Mouse (Mus musculus) kidney, postnatal 0 days (tissue): ENCODE results near the gene Cmc1. TPM values are rescaled to one million over a fixed set of nuclear protein-coding genes. Genes with fewer than 3 reads are reported as not detected.
"Not testable (repeated sequence)": the region's sequence is repeated elsewhere in the genome, so short reads cannot be mapped to it uniquely, and the experiment has no call there.

Source experiments
- ATAC-seq: fragments of 200-750 bp; cut with Nextera tagmentation; replicated peaks from 2 replicates; pipeline ENCODE4 v1.8.0; 2017; ENCODE audit warnings: low read depth, moderate number of reproducible peaks, moderate TSS enrichment, moderate library complexity; ENCODE audit not compliant: low FRiP score
- DNase-seq: peaks from one replicate; pipeline ENCODE4 v3.0.0-alpha.2; 2016; ENCODE audit warnings: low spot score
- H3K27ac ChIP-seq: fragments of 300-500 bp; sonication (generic); 2 replicates; pipeline ENCODE4 v1.5.1; 2014; ENCODE audit warnings: mild to moderate bottlenecking
- H3K27me3 ChIP-seq: fragments of 300-500 bp; sonication (generic); 2 replicates; pipeline ENCODE4 v1.6.1; 2014; ENCODE audit warnings: low read length, mixed read lengths; ENCODE audit not compliant: insufficient read depth
- H3K36me3 ChIP-seq: fragments of 300-500 bp; sonication (generic); 2 replicates; pipeline ENCODE4 v1.6.1; 2014; ENCODE audit warnings: low read length, mixed read lengths; ENCODE audit not compliant: insufficient read depth
- H3K4me1 ChIP-seq: fragments of 300-500 bp; sonication (generic); replicated peaks from 2 replicates; pipeline ENCODE4 v1.6.1; 2014; ENCODE audit warnings: antibody characterized with exemption, low read length, mixed read lengths; ENCODE audit not compliant: insufficient read depth
- H3K4me2 ChIP-seq: fragments of 300-500 bp; sonication (generic); 2 replicates; pipeline ENCODE4 v1.6.1; 2014; ENCODE audit warnings: mild to moderate bottlenecking, low read length, moderate library complexity, mixed read lengths
- H3K4me3 ChIP-seq: fragments of 300-500 bp; sonication (generic); replicated peaks from 2 replicates; pipeline ENCODE4 v1.5.1; 2014; ENCODE audit warnings: low read depth, low read length
- H3K9ac ChIP-seq: fragments of 300-500 bp; sonication (generic); 2 replicates; pipeline ENCODE4 v1.6.1; 2014; ENCODE audit warnings: low read depth, low read length
- H3K9me3 ChIP-seq: fragments of 300-500 bp; sonication (generic); replicated peaks from 2 replicates; pipeline ENCODE4 v1.6.1; 2016; ENCODE audit warnings: low read length, inconsistent platforms, mixed read lengths
- CTCF ChIP-seq: IDR thresholded peaks from 2 replicates; pipeline ENCODE4 v1.5.1; 2016; ENCODE audit warnings: antibody characterized with exemption, low read depth, mild to moderate bottlenecking, moderate library complexity
- WGBS: fragments of 180-500 bp; shearing (Covaris S2); extraction: QIAGEN DNeasy Blood & Tissue Kit; methylation state at CpG from one replicate; pipeline ENCODE4 v1.1.7; 2014; 5-methylcytosine and 5-hydroxymethylcytosine counted together
- polyA plus RNA-seq: library from polyadenylated mRNA; unstranded; fragments of >200 nt; fragmentation: Nextera tagmentation; extraction: Ambion mirVana; gene quantifications from 2 replicates; pipeline ENCODE4 v1.2.1, GENCODE M21; 2015

Cmc1 gene
- polyA plus RNA-seq, 1 experiment from 2014 or later: 91.6 TPM

DNA sequence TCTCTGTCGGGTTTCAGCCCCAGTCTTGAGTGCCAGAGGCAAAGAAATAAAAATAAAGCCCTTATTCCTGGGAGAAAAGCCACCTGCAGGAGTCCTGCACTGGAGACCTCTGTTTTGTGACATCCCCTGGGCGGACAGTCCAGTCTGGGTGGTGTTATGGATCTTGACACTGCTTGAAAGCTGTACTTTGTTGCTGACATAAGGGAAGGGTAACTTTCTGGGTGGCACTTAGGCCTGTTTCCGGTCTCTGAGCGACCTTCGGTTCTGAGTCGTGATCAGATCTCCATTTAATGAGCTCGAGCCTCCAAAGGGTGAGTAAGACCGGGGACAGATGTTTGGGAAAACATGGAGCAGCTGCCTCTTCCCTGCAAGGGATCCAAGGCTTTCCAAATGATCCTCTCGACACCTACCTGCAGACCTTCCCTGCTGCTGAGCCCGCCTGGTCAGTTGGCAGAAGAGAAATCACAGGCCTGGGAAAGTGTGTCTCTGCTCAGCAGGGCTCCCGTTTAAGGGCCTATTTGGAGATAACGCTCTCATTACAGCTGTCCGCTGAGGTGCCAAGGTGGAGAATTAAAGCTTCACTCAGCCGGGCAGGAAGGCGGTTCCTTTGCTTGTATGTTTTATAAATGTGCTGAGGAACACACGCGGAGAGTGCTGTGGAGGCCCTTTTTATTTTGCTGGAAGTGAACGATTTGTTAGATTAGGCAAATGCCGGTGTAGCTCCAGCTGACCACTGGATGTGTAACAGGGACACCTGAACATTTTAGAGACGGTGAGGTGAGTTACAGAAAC is 648 bp upstream of the Cmc1 start:
- ATAC-seq (no peak), DNase-seq (no peak)
- H3K27me3 ChIP-seq: no peaks in the 10 kb centered on the region
- TF ChIP-seq CTCF: no peak
- H3K27ac ChIP-seq: no peak overlapping the region
- H3K4me1 ChIP-seq: 0 out of 2 replicates have a peak, but pooled peaks cover 4% of the 10 kb centered on the region
- no peak overlapping the region for H3K4me2 ChIP-seq
- no peaks in the 10 kb centered on the region for H3K9me3 ChIP-seq
- 58% methylated on average over 20 of the region's 20 CpGs for WGBS
- H3K36me3 ChIP-seq: no peaks in the 10 kb centered on the region
- H3K4me3 ChIP-seq: no peak overlapping the region
- H3K9ac ChIP-seq: no peak overlapping the region

- not testable (repeated sequence) for H3K4me2 ChIP-seq, H3K27ac ChIP-seq, H3K9me3 ChIP-seq, ATAC-seq, DNase-seq, H3K4me1 ChIP-seq, H3K36me3 ChIP-seq, H3K9ac ChIP-seq, H3K27me3 ChIP-seq, H3K4me3 ChIP-seq
- WGBS: 83% methylated on average over 2 of the region's 3 CpGs
Measured at GRCm38 (mm10) chr9:118140356-118140755, 9.6 kb downstream of the Cmc1 start.

GRCm38 (mm10) chr9:118110360-118110710 is 39.6 kb downstream of the Cmc1 start:
- 54% methylated on average over 2 of the region's 2 CpGs for WGBS
- DNase-seq (no peak), ATAC-seq (no peak)
- TF ChIP-seq CTCF: no peak
- no peaks in the 10 kb centered on the region for H3K27me3 ChIP-seq
- H3K9me3 ChIP-seq: no peaks in the 10 kb centered on the region
- no peaks in the 10 kb centered on the region for H3K4me1 ChIP-seq
- no peaks in the 10 kb centered on the region for H3K36me3 ChIP-seq
- no peak overlapping the region for H3K27ac ChIP-seq
- H3K4me3 ChIP-seq: no peak overlapping the region
- H3K9ac ChIP-seq: no peak overlapping the region
- H3K4me2 ChIP-seq: no peak overlapping the region

GRCm38 (mm10) chr9:118109697-118110359 is 40.1 kb downstream of the Cmc1 start:
- no peaks in the 10 kb centered on the region for H3K36me3 ChIP-seq
- H3K9me3 ChIP-seq: no peaks in the 10 kb centered on the region
- no peak overlapping the region for H3K9ac ChIP-seq
- no peak overlapping the region for H3K27ac ChIP-seq
- no peak for TF ChIP-seq CTCF
- H3K27me3 ChIP-seq: no peaks in the 10 kb centered on the region
- WGBS: 83% methylated on average over 7 of the region's 7 CpGs
- DNase-seq (no peak), ATAC-seq (no peak)
- no peaks in the 10 kb centered on the region for H3K4me1 ChIP-seq
- no peak overlapping the region for H3K4me2 ChIP-seq
- no peak overlapping the region for H3K4me3 ChIP-seq

- Histone ChIP-seq H3K4me2 (no peak overlapping the region), H3K4me1 (no peaks in the 10 kb centered on the region), H3K4me3 (no peak overlapping the region), H3K36me3 (no peaks in the 10 kb centered on the region), H3K9me3 (no peaks in the 10 kb centered on the region), H3K27me3 (no peaks in the 10 kb centered on the region), H3K9ac (no peak overlapping the region), H3K27ac (no peak overlapping the region)
- ATAC-seq: no peak
- 65% methylated on average over 4 of the region's 4 CpGs for WGBS
- no peak for TF ChIP-seq CTCF
- DNase-seq: no peak
Measured at GRCm38 (mm10) chr9:118108527-118109011, 41.4 kb downstream of the Cmc1 start.

DNA sequence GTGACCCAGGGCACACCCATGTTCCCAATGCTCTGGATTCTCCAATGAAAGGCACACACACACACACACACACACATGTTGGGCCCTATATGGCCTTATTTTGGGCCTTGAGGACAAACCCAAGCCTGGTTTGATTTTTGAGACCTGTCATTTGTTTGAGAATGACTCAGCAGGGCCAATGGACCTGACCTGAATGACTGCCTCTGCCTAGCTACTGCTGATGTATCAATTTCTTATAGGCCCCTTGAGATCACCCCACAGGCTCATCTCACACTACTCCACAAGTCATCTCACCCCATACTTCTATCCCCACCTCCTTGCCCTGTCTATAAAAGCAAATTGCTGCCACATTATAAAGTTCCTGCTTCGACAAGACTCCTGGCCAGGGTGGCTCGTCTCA is 48.2 kb downstream of the Cmc1 start:
- no peak for ATAC-seq
- no peak overlapping the region for H3K4me2 ChIP-seq
- WGBS: 83% methylated on average over 2 of the region's 2 CpGs
- no peak overlapping the region for H3K4me3 ChIP-seq
- no peaks in the 10 kb centered on the region for H3K4me1 ChIP-seq
- no peaks in the 10 kb centered on the region for H3K9me3 ChIP-seq
- no peak overlapping the region for H3K9ac ChIP-seq
- DNase-seq: no peak
- no peak for TF ChIP-seq CTCF
- H3K27ac ChIP-seq: no peak overlapping the region
- H3K27me3 ChIP-seq: no peaks in the 10 kb centered on the region
- no peaks in the 10 kb centered on the region for H3K36me3 ChIP-seq
